ENCODE assay signal across 8 mouse cellular contexts in the genomic region with DNA sequence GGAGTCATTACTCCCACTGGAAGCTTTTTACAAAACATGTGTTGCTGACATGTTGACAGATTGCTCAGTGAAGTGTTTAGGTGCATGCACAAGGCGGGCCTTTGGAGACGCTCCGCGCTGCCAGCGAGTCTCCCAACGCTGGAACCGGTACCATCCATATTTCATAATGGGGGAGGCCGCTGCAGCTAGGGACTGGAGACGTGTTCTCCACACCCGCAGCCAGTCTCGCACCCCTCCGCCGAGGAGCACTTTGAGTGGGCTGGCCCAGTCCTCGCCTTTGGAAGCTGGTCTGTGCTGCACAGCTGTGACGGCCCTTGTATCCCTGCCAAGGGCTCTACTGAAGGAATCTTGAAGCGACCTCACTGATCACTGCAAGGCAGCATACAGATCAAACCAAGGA.
A peak's percentile ranks its signal among the peaks of the same experiment; 100 is the strongest.
DNase-seq lines count a peak whose midpoint lies in the region; ATAC-seq lines count a peak whose summit lies in the region.

No protein-coding gene starts in this region.

- no peaks in the 10 kb centered on the region for H3K36me3 ChIP-seq in embryonic facial prominence, embryonic 14.5 days (ENCODE audit: control insufficient read depth, insufficient read depth, low read length)
- H3K36me3 ChIP-seq in heart, embryonic 10.5 days: no peaks in the 10 kb centered on the region
- no peaks in the 10 kb centered on the region for H3K36me3 ChIP-seq in kidney, embryonic 15.5 days
- H3K36me3 ChIP-seq in limb, embryonic 11.5 days (ENCODE audit: control insufficient read depth, insufficient read depth, low read length): no peaks in the 10 kb centered on the region
- no peaks in the 10 kb centered on the region for H3K36me3 ChIP-seq in neural tube, embryonic 14.5 days (ENCODE audit: control insufficient read depth, insufficient read depth, low read length)

- H3K4me2 ChIP-seq in embryonic facial prominence, embryonic 14.5 days (ENCODE audit: low read depth, low read length): peak overlapping the region; percentile 37
- peak overlapping the region; percentile 34 for H3K4me2 ChIP-seq in kidney, embryonic 15.5 days
- peak overlapping the region; percentile 41 for H3K4me2 ChIP-seq in limb, embryonic 11.5 days (ENCODE audit: low read depth, severe bottlenecking)
- peak overlapping the region; percentile 26 for H3K4me2 ChIP-seq in neural tube, embryonic 14.5 days (ENCODE audit: low read depth, low read length)

- WGBS in embryonic facial prominence, embryonic 14.5 days: 9% methylated on average over 15 of the region's 16 CpGs
- WGBS in heart, embryonic 10.5 days: 23% methylated on average over 16 of the region's 16 CpGs
- 23% methylated on average over 16 of the region's 16 CpGs for WGBS in kidney, embryonic 15.5 days
- 2% methylated on average over 16 of the region's 16 CpGs for WGBS in limb, embryonic 11.5 days
- under 1% methylated on average over 16 of the region's 16 CpGs for WGBS in neural tube, embryonic 14.5 days

- ATAC-seq in embryonic facial prominence, embryonic 14.5 days (ENCODE audit: low read depth): peak; percentile 88
- peak; percentile 70 for ATAC-seq in kidney, embryonic 15.5 days (replicated peaks; ENCODE audit: low FRiP score)
- peak; percentile 67 for ATAC-seq in limb, embryonic 11.5 days (ENCODE audit: insufficient number of reproducible peaks, low FRiP score, low TSS enrichment, low read depth)
- peak; percentile 86 for ATAC-seq in neural tube, embryonic 14.5 days (ENCODE audit: low read depth)
- no peak for ATAC-seq in inflammation-experienced regulatory T-cells, adult 6 months

- peak; percentile 86 for DNase-seq in brain, adult 2 months (ENCODE audit: low read depth, low spot score)
- peak; percentile 94 for DNase-seq in embryonic facial prominence, embryonic 14.5 days (ENCODE audit: low spot score)
- peak; percentile 87 for DNase-seq in heart, embryonic 10.5 days (ENCODE audit: low spot score)
- DNase-seq in limb, embryonic 11.5 days (ENCODE audit: low spot score): peak; percentile 87
- DNase-seq in cerebellum, adult 11 months: no peak

- peak overlapping the region; percentile 80 for H3K27ac ChIP-seq in embryonic facial prominence, embryonic 14.5 days (replicated peaks; ENCODE audit: low read depth, low read length)
- peak overlapping the region; percentile 50; the same call in 1 of the 2 replicates for H3K27ac ChIP-seq in heart, embryonic 10.5 days
- peak overlapping the region; percentile 39 for H3K27ac ChIP-seq in kidney, embryonic 15.5 days
- peak overlapping the region; percentile 94 for H3K27ac ChIP-seq in limb, embryonic 11.5 days (replicated peaks; ENCODE audit: low read depth, low read length)
- peak overlapping the region; percentile 60 for H3K27ac ChIP-seq in neural tube, embryonic 14.5 days (ENCODE audit: low read depth, low read length)

- no peaks in the 10 kb centered on the region for H3K9me3 ChIP-seq in embryonic facial prominence, embryonic 14.5 days (ENCODE audit: control insufficient read depth, low read length)
- H3K9me3 ChIP-seq in heart, embryonic 10.5 days: no peaks in the 10 kb centered on the region
- H3K9me3 ChIP-seq in kidney, embryonic 15.5 days (replicated peaks): no peaks in the 10 kb centered on the region
- no peaks in the 10 kb centered on the region for H3K9me3 ChIP-seq in limb, embryonic 11.5 days (ENCODE audit: control insufficient read depth, low read length)
- H3K9me3 ChIP-seq in neural tube, embryonic 14.5 days (ENCODE audit: control insufficient read depth, low read length): no peaks in the 10 kb centered on the region

- no peaks in the 10 kb centered on the region for H3K27me3 ChIP-seq in embryonic facial prominence, embryonic 14.5 days (replicated peaks; ENCODE audit: control insufficient read depth, insufficient read depth, low read length)
- no peaks in the 10 kb centered on the region for H3K27me3 ChIP-seq in heart, embryonic 10.5 days (ENCODE audit: insufficient read depth, poor library complexity, severe bottlenecking)
- no peaks in the 10 kb centered on the region for H3K27me3 ChIP-seq in kidney, embryonic 15.5 days
- no peaks in the 10 kb centered on the region for H3K27me3 ChIP-seq in limb, embryonic 11.5 days (ENCODE audit: control insufficient read depth, insufficient read depth, low read length)
- H3K27me3 ChIP-seq in neural tube, embryonic 14.5 days (ENCODE audit: control insufficient read depth, insufficient read depth, low read length): no peaks in the 10 kb centered on the region

- no peak overlapping the region for H3K4me3 ChIP-seq in embryonic facial prominence, embryonic 14.5 days (ENCODE audit: low read depth, low read length)
- H3K4me3 ChIP-seq in heart, embryonic 10.5 days: peak overlapping the region; percentile 22
- H3K4me3 ChIP-seq in kidney, embryonic 15.5 days (replicated peaks): no peak overlapping the region
- H3K4me3 ChIP-seq in limb, embryonic 11.5 days (ENCODE audit: low read depth, low read length): peak overlapping the region; percentile 6
- H3K4me3 ChIP-seq in neural tube, embryonic 14.5 days (ENCODE audit: low read depth, low read length): no peak overlapping the region

- H3K9ac ChIP-seq in embryonic facial prominence, embryonic 14.5 days (ENCODE audit: low read depth, low read length): peak overlapping the region; percentile 51; the same call in 1 of the 2 replicates
- H3K9ac ChIP-seq in kidney, embryonic 15.5 days: no peak overlapping the region
- peak overlapping the region; percentile 4; the same call in 1 of the 2 replicates for H3K9ac ChIP-seq in limb, embryonic 11.5 days (ENCODE audit: low read length)
- no peak overlapping the region; the same call in 1 of the 2 replicates for H3K9ac ChIP-seq in neural tube, embryonic 14.5 days (replicated peaks; ENCODE audit: low read depth, low read length)

- peaks cover 61% of the 10 kb centered on the region for H3K4me1 ChIP-seq in embryonic facial prominence, embryonic 14.5 days (ENCODE audit: control insufficient read depth, insufficient read depth, low read length)
- peaks cover 63% of the 10 kb centered on the region for H3K4me1 ChIP-seq in heart, embryonic 10.5 days
- peaks cover 72% of the 10 kb centered on the region for H3K4me1 ChIP-seq in kidney, embryonic 15.5 days
- H3K4me1 ChIP-seq in limb, embryonic 11.5 days (ENCODE audit: control insufficient read depth, insufficient read depth, low read length): peaks cover 70% of the 10 kb centered on the region
- peaks cover 56% of the 10 kb centered on the region for H3K4me1 ChIP-seq in neural tube, embryonic 14.5 days (ENCODE audit: control insufficient read depth, insufficient read depth, low read length)

Comparison
In these comparisons a context has a peak if more than half of its experiments do, and no peak if none do; other contexts are left out.
1. H3K27ac ChIP-seq: peak in every context shown above with its lines; median percentile 94 in limb, embryonic 11.5 days; 80 in embryonic facial prominence, embryonic 14.5 days; 60 in neural tube, embryonic 14.5 days; 50 in heart, embryonic 10.5 days; 39 in kidney, embryonic 15.5 days.
2. H3K4me3 ChIP-seq: peak in heart, embryonic 10.5 days (single experiment) and limb, embryonic 11.5 days (single experiment); none in embryonic facial prominence, embryonic 14.5 days (single experiment), kidney, embryonic 15.5 days (single experiment) and neural tube, embryonic 14.5 days (single experiment).
3. H3K9ac ChIP-seq: peak in embryonic facial prominence, embryonic 14.5 days (single experiment) and limb, embryonic 11.5 days (single experiment); none in kidney, embryonic 15.5 days (single experiment) and neural tube, embryonic 14.5 days (single experiment).
4. Peak in every context shown above with its lines, with median percentiles within 50 percentile points of each other: H3K4me2 ChIP-seq.